Mouse (Mus musculus): Measurements from ENCODE around the gene Cdk16.

DNA sequence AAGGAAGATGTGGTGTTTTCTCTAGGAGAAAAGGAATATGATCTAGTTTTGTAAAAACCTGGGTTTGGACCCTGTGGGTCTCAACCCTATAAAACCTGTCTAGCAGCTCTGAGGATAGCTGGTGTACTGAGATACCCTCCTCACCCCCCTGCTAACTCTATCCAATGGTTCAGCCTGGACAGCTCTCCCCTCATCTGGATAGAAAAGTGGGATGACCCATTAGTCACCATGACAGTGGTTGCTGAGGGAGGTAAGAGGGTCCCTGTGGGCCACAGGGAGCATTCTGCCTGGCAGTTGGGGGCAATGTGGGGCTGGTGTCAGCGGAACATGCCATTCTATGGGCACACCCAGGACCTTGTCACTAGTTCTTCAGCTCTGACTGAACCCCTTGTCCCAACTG is 4.9 kb downstream of the Cdk16 start:
- no peak for TF ChIP-seq POLR2A (IDR thresholded peaks at IDR 0.05; ENCODE audit: insufficient read depth, low read length)
- no peak for TF ChIP-seq CTCF (IDR thresholded peaks at IDR 0.05; ENCODE audit: low read depth, low read length)

All from ES-Bruce4 (cell line).